Mouse (Mus musculus): ENCODE measurements around the gene Top3b. TPM values are rescaled to one million over a fixed set of nuclear protein-coding genes. Genes with fewer than 3 reads are reported as not detected.

Gene Top3b
- total and polyA plus RNA-seq, 2 experiments, result 18.8 to 40.9 TPM

DNA sequence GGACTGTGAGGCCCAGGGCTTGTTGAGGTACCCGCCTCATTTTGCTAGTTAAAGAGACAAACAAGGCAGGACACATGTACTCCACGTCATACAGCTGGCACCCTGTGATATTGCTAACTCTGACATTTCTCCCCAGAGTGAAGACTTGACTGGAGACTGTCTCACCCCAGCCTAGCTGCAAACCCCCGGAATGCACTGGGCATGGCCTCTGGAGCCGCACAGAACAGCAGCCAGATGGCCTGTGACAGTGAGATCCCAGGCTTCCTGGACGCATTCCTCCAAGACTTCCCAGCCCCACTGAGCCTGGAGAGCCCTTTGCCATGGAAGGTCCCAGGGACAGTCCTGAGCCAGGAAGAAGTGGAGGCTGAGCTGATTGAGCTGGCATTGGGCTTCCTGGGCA, 32.7 kb downstream of the Top3b start:
- Histone ChIP-seq H3K27ac (replicated peaks; ENCODE audit: insufficient read depth, low read depth, low read length) (no peak overlapping the region), H3K79me2 (ENCODE audit: control insufficient read depth, insufficient read depth, low read length) (peaks cover 4% of the 10 kb centered on the region; the same call in 1 of the 2 replicates), H3K4me3 (ENCODE audit: insufficient read depth, low read depth, low read length) (no peak overlapping the region), H3K27me3 (ENCODE audit: control insufficient read depth, insufficient read depth, low read length) (no peaks in the 10 kb centered on the region), H3K9ac (ENCODE audit: low read depth, low read length) (no peak overlapping the region), H3K4me1 (ENCODE audit: control insufficient read depth, insufficient read depth, low read length) (peaks cover 2% of the 10 kb centered on the region; the same call in 1 of the 2 replicates), H3K36me3 (ENCODE audit: control insufficient read depth, insufficient read depth, low read length) (peaks cover 11% of the 10 kb centered on the region; the same call in 1 of the 2 replicates)
- no peak for DNase-seq (ENCODE audit: extremely low read depth, low read depth, low spot score)
- TF ChIP-seq POLR2A (IDR thresholded peaks at IDR 0.05; ENCODE audit: extremely low read depth, insufficient read depth, low read length) (no peak), CTCF (IDR thresholded peaks at IDR 0.05; ENCODE audit: low read depth, low read length) (no peak)
- WGBS, result 85% methylated on average over 5 of the region's 5 CpGs

GRCm38 (mm10) chr16:16907799-16908198, 37.3 kb downstream of the Top3b start:
- H3K79me2 ChIP-seq (ENCODE audit: control insufficient read depth, insufficient read depth, low read length), result no peaks in the 10 kb centered on the region
- H3K4me3 ChIP-seq (ENCODE audit: insufficient read depth, low read depth, low read length), result no peak overlapping the region
- peak overlapping the region; percentile 72 for H3K27ac ChIP-seq (replicated peaks; ENCODE audit: insufficient read depth, low read depth, low read length)
- H3K27me3 ChIP-seq (ENCODE audit: control insufficient read depth, insufficient read depth, low read length), result no peaks in the 10 kb centered on the region
- DNase-seq (ENCODE audit: extremely low read depth, low read depth, low spot score), result peak; percentile 16
- TF ChIP-seq CTCF (IDR thresholded peaks at IDR 0.05; ENCODE audit: low read depth, low read length) (no peak), POLR2A (IDR thresholded peaks at IDR 0.05; ENCODE audit: extremely low read depth, insufficient read depth, low read length) (no peak)
- H3K36me3 ChIP-seq (ENCODE audit: control insufficient read depth, insufficient read depth, low read length), result peaks cover 11% of the 10 kb centered on the region; the same call in 1 of the 2 replicates
- H3K9ac ChIP-seq (ENCODE audit: low read depth, low read length), result no peak overlapping the region
- peaks cover 2% of the 10 kb centered on the region; the same call in 1 of the 2 replicates for H3K4me1 ChIP-seq (ENCODE audit: control insufficient read depth, insufficient read depth, low read length)
- WGBS, result 65% methylated on average over 6 of the region's 6 CpGs

DNA sequence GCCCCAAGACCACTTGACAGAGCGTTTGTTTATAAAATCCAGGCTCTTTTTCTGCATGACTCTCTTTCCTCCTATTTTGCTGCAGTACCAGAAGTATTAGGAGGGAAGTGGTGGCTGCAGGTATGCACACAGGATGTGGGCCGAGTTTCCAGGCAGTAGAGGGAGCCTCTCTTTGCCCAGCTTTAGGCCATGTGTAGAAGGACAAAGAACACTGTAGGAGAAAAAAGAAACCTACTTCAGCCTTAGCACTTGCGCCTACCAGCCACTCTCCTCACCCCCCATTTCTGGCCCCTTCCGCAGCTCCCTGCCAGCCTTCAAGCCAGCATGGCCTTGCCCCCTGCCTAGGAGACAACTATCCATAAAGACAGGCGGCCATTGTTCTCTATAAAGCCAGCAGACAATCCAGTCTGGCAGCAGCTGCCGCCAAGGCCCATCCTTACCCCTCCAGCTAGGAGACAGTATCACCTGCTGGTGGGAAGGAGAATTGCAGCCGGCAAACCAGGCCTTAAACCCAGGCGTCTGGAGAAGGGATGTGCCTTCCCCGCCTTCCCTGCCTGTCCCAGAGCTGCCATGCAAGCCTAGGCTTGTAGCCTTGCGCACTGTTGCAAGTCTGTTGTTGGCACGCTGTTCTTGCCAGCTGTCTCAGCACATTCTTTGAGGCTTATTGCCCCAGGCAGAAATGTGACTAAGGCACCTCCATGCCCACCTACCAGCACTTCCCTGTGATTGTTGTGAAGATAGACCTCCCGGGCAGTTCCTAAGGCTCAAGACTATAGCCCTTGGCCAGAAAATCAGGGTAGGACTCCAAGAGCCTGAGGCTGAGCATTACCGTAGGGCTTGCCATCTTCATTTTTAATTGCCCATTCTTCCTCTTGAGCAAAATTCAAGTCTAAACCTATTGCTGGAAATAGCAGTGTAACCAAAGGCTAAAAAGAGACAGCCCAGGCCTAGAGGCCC, 41.4 kb downstream of the Top3b start:
- Histone ChIP-seq H3K27me3 (ENCODE audit: control insufficient read depth, insufficient read depth, low read length) (no peaks in the 10 kb centered on the region), H3K4me1 (ENCODE audit: control insufficient read depth, insufficient read depth, low read length) (no peaks in the 10 kb centered on the region), H3K4me3 (ENCODE audit: insufficient read depth, low read depth, low read length) (no peak overlapping the region), H3K27ac (replicated peaks; ENCODE audit: insufficient read depth, low read depth, low read length) (no peak overlapping the region), H3K79me2 (ENCODE audit: control insufficient read depth, insufficient read depth, low read length) (no peaks in the 10 kb centered on the region), H3K36me3 (ENCODE audit: control insufficient read depth, insufficient read depth, low read length) (peaks cover 2% of the 10 kb centered on the region; the same call in 1 of the 2 replicates), H3K9ac (ENCODE audit: low read depth, low read length) (no peak overlapping the region)
- peak; percentile 43 for DNase-seq (ENCODE audit: extremely low read depth, low read depth, low spot score)
- TF ChIP-seq POLR2A (IDR thresholded peaks at IDR 0.05; ENCODE audit: extremely low read depth, insufficient read depth, low read length), result no peak
- TF ChIP-seq CTCF (IDR thresholded peaks at IDR 0.05; ENCODE audit: low read depth, low read length), result peak; percentile 98
- 59% methylated on average over 13 of the region's 13 CpGs for WGBS

GRCm38 (mm10) chr16:16913440-16913839, 42.9 kb downstream of the Top3b start:
- Histone ChIP-seq H3K4me1 (ENCODE audit: control insufficient read depth, insufficient read depth, low read length) (no peaks in the 10 kb centered on the region), H3K9ac (ENCODE audit: low read depth, low read length) (no peak overlapping the region), H3K27me3 (ENCODE audit: control insufficient read depth, insufficient read depth, low read length) (no peaks in the 10 kb centered on the region), H3K36me3 (ENCODE audit: control insufficient read depth, insufficient read depth, low read length) (peaks cover 6% of the 10 kb centered on the region; the same call in 1 of the 2 replicates), H3K27ac (replicated peaks; ENCODE audit: insufficient read depth, low read depth, low read length) (no peak overlapping the region), H3K79me2 (ENCODE audit: control insufficient read depth, insufficient read depth, low read length) (no peaks in the 10 kb centered on the region), H3K4me3 (ENCODE audit: insufficient read depth, low read depth, low read length) (no peak overlapping the region)
- WGBS, result 84% methylated on average over 1 of the region's 1 CpGs
- no peak for DNase-seq (ENCODE audit: extremely low read depth, low read depth, low spot score)
- TF ChIP-seq CTCF (IDR thresholded peaks at IDR 0.05; ENCODE audit: low read depth, low read length) (no peak), POLR2A (IDR thresholded peaks at IDR 0.05; ENCODE audit: extremely low read depth, insufficient read depth, low read length) (no peak)

- TF ChIP-seq CTCF (IDR thresholded peaks at IDR 0.05; ENCODE audit: low read depth, low read length), result no peak
- no peak for TF ChIP-seq POLR2A (IDR thresholded peaks at IDR 0.05; ENCODE audit: extremely low read depth, insufficient read depth, low read length)
- no peaks in the 10 kb centered on the region for H3K27me3 ChIP-seq (ENCODE audit: control insufficient read depth, insufficient read depth, low read length)
- DNase-seq (ENCODE audit: extremely low read depth, low read depth, low spot score), result no peak
- H3K79me2 ChIP-seq (ENCODE audit: control insufficient read depth, insufficient read depth, low read length), result no peaks in the 10 kb centered on the region
- H3K27ac ChIP-seq (replicated peaks; ENCODE audit: insufficient read depth, low read depth, low read length), result no peak overlapping the region
- H3K4me3 ChIP-seq (ENCODE audit: insufficient read depth, low read depth, low read length), result no peak overlapping the region
- peaks cover 9% of the 10 kb centered on the region for H3K36me3 ChIP-seq (ENCODE audit: control insufficient read depth, insufficient read depth, low read length)
- WGBS, result 95% methylated on average over 7 of the region's 7 CpGs
- no peaks in the 10 kb centered on the region for H3K4me1 ChIP-seq (ENCODE audit: control insufficient read depth, insufficient read depth, low read length)
- H3K9ac ChIP-seq (ENCODE audit: low read depth, low read length), result no peak overlapping the region
These were observed 48.0 kb downstream of the Top3b start for GRCm38 (mm10) chr16:16918441-16919117.

Measured in liver, adult 2 months (tissue).